Mouse (Mus musculus) NIH3T3 (cell line): Measurements from ENCODE around the gene 1700067K01Rik.

Source experiments
- DNase-seq: peaks from one replicate; pipeline ENCODE4 v3.0.0-alpha.2; 2012; ENCODE audit warnings: low read depth

1700067K01Rik gene

DNA sequence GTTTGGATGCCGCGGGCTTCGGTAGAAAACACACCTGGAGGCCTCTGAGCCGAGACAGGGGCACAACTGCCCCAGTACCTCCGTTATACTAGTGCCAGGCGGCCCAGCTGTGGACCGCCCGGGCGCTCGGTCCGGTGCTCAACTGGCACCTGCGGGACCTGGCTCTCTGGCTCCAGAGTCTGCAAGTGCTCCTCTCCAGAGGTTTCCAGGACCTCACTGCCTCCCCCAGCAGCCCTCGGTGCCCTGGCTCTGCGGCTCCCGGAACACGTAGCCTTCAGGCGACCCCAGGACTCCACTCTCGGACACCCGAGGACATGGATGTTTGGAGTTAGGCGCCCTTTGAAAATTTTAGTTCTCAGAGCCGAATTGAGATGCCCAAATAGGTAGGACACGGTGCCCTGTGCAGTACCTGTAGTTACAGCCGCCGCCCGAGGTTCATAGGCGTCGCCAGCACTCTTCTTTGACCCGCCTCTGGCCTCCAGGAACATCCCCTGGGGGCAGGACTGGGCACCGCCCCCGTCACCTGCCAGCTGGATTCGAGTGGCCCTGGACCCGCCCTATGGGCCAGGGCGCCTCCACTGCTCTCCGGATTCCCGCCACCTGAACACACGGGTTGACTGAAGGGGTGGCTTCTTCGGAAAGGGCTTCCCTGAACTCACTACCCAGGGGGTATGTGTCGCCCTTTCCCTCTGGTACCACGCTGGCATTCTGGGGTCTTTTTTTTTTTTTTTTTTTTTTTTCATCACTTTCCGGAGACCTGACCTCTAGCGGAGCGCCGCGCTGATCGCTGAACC is 10.6 kb downstream of the 1700067K01Rik start, which contains the start of gene 2210011C24Rik:
2210011C24Rik (minus strand) TSS at position 467 of the 794 bp plus-strand sequence.
- DNase-seq = no peak

DNA sequence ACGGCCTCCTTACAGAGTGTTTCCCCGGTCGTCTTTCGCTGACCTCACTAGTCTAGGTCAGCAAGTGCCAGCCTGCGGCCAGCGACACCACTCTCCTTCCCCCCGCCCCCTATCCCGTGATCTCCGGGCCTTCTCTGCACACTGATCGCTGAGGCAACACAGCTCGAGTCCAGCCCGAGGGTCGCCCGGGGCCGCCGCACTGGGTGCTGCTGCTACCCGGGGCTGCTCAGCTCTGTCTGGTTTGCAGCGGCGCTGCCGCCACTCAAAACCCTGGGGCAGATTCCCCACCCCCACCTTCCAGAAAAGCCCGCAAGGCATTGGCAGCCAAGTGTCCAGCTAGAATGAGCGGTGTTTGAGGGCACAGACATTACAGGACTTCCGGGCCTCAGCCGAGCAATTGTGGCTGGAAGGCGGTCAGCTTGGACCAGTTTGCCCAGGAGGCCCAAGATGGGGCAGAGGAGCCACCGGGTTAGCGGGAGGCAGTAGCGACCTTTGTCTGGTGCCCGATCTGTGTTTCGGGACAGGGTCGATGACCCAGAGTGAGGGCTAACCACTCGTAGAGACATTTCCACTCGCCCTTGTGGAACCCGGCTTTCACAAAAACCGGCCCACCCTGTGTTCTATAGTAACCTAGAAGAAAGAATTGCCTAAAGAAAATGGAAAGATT is 11.3 kb downstream of the 1700067K01Rik start:
- no peak for DNase-seq

DNA sequence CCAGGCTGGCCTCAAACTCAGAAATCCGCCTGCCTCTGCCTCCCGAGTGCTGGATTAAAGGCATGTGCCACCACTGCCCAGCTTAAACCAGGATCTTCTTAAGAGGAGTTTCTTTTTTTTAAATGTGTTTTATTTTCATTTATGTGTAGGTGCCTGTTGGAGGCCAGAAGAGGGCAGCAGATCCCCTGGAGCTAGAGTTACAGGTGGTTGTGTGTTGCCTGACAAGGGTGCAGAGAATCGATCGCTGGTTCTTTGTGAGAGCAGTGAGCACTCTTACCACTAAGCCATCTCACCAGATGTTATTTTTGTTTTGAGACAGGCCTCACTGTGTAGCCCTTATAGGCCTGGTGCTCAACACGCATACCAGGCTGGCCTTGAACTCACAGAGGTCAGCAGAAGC is 14.5 kb downstream of the 1700067K01Rik start:
- no peak for DNase-seq

DNA sequence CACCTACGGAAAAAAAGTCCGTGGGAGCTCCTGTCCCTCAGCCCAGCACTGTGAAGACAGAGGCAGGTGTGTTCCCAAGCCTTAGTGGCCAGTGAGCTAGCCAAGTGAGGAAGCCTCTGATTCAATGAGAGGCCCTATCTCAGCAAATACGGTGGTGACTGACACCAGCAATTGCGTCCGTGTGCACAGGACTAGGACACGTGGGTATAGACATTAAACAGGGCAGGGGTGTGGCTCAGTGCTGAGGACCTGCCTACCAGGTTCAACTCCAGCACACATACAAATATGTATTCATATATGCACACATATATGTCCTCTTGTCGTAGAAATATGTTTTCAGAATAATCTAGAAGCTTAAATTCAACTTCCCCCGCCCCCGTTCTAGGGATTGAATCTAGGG is 18.4 kb downstream of the 1700067K01Rik start:
- DNase-seq = no peak

DNA sequence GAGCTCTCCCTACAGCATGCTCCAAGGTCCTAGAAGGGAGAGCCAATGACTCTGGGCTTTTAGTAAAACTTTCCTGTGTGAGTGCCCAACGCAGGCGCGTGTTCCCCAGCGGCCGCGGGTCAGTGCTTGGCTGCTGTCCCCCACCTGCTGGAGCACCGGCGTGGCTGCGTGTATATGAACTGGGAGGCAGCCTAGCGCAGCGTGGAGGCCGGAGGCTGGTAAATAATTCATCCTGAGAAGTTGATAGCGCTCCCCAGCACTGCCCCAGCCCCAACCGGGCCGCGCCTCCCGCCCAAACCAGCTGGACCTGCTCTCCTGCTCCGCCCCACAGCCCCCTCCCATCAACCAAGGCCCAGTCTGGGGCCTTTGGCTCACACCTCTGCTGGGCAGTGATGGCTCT is 19.8 kb downstream of the 1700067K01Rik start, which contains the start of gene Palm3:
Palm3 (plus strand) TSS at position 376 of the 400 bp plus-strand sequence.
- no peak for DNase-seq

DNA sequence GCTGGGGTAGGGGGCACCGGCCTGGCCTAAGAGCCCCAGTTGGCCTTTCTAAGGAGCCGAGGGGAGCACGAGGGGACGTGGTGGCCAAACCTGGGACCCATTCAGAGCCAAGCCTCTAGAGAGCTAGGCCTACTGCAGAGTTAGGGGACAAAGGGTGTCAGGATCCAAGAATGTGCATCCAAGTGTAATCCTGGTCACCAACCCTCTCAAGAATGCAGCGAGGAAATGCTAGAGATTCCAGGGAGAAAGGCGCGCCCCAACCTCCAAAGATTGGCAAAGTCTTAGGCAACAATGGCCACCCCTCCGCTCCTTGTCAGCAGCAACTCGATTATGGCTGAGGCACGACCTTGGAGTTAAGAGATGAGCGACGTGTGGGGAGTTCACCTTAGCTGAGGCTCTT is 20.3 kb downstream of the 1700067K01Rik start:
- DNase-seq = no peak

DNA sequence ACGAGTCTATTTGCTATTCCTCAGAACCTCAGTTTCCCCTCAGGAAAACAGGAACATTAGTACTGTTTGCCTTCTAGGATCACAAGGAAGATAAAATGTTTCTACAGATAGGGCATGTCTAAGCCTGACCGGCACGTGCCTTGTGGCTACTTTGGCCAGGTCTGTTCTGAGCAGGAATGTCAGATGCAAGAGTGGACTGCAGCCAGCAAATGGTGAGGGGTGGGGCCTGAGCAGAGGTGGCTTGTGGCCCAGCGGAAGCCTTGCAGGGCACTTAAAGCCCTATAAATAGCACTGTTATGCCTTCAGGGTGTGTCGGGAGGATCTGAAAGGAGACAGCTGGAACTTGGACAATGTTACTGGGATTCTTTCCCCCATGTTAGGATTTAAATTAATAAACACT is 21.8 kb downstream of the 1700067K01Rik start:
- peak; percentile 86 for DNase-seq

DNA sequence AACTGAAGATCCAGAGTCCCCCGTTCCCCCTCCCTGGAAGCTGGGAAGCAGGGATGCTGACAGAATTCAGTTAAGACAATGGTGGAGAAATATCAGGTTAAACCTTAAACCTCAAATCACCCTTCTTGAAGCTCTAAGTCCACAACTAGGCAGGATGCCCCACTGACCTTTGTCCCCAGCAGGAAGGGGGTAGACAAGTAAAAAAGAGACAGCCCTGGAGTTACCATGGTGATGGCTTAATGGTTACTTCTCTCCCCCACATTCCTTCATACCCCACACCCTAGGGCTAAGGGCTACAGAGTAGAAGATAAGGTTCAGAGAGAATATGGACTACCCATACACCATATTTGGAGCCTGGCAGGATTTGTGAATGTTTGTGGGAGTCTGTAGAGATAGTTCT is 22.3 kb downstream of the 1700067K01Rik start:
- DNase-seq = no peak

DNA sequence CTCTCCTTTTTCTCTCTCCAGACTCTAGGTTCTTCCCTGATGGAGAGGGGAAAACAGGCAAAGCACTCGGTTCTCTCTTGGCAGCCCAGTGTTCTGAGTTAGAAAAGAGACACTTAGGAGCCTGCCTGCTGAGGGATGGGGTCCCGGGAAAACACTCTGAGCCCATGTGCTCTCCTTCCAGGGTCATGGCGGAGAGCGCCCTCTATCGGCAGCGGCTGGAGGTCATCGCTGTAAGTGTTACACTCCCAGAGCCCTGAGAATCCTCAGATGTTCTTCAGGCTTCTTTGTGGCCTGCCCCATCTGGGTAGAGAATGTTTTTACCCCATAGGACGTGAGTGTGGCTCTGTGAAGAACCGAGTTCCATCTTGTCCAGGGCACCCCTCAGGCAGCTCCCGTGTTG is 22.9 kb downstream of the 1700067K01Rik start:
- peak; percentile 58 for DNase-seq

DNA sequence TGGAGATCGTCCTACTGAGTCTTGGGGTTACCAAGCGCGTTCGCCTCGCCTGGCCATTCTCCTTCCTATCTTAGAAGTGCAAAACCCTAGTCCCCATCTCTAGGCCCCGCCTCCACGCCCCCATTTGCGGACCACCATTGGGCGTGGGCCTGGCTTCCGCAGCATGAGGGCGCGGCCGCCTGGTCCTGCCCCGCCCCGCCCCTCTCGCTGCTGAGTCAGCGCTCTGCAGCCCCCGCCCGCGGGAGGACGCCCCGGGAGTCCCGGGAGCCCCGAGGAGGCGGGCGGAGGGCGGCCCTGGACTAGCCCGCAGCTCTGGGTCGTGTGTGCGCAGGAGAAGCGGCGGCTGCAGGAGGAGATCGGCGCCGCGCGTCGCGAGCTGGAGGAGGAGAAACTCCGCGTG is 24.6 kb downstream of the 1700067K01Rik start:
- DNase-seq = no peak

DNA sequence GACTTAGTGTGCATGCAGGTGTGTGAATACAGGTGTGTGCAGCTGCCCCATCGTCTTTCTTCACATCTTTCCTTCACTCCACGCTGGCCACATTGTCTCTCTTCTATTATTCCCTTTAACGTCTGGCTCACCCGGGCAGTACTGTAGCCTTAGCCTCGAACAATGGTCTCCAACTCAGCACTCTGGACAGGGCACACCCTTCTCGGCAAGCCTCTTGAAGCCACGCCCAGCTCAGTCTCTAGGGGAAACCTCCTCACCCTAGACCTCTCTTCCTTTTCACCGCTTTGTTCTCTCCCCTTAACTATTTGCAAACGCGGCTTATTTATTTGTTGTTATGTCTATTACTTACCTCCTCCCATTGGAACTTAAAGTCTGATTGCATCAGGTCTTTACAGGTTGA is 26.1 kb downstream of the 1700067K01Rik start:
- peak; percentile 75 for DNase-seq

DNA sequence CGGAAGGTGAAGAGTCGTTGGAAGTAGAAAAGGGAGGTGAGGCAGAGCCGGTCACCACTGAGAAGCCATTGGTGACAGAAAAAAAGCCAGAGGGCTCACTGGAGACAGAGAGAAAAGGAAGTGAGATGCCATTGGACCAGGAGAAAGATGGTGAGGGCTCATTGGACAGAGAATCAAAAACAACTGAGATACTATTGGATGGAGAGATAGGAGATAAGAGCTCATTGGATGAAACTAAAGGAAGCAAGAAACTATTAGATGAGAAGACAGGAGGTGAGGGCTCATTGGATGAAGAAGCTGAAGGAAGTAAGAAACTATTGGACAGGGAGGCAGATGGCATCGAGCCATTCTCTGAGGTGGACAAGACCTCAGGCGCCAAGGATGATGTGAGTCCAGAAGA is 28.0 kb downstream of the 1700067K01Rik start:
- no peak for DNase-seq

DNA sequence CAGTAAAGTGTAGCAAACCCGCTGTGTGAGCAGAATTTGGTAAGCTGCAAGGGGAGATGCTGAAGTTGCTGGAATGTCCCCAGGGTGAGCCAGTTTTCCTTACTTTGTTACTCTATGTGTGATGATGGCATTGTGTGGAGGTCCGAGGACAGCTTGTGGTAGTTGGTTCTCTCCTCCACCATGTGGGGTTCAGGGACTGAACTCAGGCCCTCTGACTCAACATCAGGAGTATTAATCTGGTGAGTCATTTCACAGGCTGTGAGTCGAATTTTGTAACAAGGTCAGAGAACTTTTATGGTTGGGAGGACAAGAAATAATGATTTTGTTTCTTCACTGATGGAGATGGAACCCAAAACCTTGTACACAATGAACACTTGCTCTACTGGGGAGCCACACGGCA is 31.5 kb downstream of the 1700067K01Rik start:
- peak; percentile 85 for DNase-seq

DNA sequence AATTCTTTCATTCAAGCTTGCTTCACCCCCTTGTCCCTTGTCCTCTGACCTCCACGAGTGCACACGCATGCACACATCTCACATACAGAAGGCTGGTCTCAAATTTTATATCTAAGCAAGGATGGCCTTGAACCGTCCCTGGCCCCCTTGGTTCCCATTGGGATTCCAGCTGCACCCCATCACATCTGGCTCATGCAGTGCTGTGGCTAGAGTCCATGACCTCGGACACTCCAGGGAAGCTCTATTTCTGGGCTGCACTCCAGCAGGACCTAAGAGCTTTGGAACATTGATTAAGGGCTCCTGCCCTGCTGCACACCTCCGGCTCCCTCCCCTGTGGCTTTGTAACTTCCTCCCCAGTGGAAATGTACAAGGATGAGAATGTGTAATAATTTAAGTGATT is 36.7 kb downstream of the 1700067K01Rik start:
- DNase-seq = peak; percentile 69

DNA sequence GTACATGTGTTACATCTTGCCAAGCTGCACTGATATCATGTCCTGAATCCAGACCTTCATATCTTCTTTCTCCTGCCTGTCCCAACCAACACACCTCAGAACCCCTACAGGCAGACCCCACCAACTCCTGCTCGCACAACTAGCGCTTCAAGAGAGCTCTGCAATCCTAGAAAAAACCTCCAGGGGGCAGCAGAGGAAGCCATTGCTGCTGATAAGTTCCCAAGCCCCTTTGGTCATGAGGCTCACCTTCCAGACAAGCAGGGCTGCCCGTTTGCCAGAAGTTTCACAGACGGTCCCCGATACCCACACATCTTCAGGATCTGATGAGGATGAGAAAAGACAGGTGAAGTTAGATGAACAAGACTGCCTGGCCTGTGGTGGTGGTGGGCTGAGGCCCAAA is 37.7 kb downstream of the 1700067K01Rik start:
- peak; percentile 86 for DNase-seq

DNA sequence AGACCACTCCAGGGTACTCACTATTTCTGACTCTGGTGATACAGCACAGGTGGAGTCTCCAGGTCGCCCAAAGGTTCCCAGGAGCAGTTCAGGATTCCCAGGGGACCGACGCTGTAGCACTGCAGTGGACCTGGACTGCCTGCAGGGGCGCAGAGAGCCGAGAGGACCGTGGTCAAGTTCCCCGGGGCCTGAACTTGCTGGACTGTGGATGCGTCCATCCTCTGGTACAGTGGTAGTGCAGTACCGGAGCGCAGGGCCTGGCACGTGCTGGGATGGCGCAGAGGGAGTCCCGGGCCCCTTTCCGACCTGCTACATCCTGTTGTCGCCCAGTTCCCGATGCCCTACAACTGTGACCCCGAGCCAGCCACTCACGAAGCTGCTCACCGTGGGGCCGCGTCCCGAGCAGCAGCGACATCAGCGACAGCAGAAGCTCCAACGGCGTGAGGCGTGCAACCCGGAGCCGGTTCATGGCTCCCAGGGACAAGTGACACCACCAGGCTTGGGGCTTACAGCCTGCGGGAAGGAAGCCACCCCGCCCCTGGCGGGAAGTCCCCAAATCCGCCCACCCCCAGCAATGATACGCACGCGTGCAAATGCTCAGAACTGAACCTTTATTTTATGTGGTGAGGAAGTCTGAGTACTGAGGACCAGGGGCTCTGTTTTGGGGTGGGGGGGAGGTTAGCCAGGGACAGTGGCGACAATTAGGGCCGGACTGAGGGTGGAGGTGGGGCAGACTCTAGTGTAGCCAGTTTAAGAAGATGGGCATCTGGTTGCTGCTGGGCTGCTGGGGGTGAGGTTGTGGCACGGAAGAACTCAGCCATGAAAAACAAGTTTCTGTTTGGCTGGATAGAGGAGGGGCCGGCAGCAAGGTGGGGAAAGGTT is 41.0 kb downstream of the 1700067K01Rik start, which contains the start of gene Il27ra:
Il27ra (minus strand) TSS at position 524 of the 882 bp plus-strand sequence.
- peak; percentile 47 for DNase-seq

DNA sequence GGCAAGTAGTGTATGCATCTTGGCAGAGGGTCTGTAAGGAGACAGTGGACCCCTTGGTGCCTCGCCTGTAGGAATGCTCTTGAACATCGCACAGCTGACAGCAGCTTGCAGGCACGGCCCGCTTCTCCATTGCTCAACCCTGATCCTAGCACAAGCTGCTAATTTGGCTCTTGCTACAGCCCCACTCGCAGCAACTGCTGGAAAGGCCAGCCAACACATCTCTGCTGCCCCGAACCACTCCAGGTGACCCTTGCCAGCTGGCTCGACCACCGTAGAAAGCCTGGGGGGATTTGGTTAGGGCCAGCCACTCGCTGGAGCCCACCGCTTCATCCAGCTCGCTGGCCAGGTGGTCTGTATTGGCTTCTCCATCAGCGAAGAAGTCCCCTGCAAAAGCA is 41.6 kb downstream of the 1700067K01Rik start:
- DNase-seq = peak; percentile 51

DNA sequence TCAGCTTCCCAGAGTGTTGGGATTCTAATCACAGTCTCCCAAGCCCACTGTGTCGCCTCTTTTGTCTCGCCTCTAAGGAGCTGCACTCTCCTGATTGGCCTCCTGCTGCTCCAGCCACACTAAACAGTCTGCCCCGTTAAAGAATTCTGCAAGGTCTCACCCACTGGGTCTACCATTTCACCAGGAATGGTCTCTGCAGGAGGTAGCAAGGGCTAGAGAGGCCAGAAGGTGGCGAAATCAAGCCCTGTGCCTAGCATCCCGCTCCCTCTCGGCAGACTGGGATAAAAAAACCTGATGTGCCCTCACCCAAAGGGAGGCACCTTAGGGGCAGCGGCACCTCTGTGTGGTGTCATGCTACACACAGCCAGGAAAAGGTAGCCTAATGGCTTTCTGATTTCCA is 42.8 kb downstream of the 1700067K01Rik start:
- DNase-seq = no peak

DNA sequence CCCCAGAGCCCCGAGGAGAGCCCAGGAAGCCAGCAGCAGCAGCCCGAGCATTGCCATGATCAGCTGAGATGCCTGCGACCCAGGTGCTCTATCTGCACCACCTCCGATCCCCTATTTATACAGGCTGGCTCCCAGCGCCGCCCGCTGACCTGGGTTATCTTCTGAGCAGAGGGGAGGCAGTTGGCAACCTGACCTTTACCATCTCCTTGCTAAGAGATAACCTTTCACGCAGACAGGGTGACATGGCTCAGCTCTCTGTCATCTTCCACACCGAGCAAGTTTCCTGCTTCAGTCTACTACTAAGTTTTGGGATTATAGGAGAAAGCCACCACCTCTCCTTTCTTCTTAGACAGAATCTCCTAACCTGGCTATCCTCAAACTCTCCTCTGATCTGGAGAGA is 43.6 kb downstream of the 1700067K01Rik start, which contains the start of gene Rln3:
Rln3 (minus strand) TSS at position 101 of the 400 bp plus-strand sequence.
- no peak for DNase-seq

DNA sequence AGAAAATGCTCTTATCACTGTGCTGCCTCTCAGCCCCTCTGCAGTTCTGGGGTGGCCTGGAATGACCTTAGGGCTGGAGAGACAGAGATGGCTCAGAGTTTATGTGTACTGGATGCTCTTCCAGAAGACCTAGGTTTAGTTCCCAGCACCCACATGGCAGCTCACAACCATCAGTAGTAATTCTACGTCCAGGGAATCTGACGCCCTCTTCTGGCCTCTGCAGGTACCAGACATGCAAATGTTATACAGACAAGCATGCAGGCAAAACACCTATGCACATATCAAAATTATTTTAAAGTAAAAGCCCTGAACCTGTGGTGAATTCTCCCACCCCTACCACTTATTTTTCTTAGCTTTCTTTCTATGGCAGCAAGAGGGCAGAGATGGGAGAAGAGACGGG is 45.2 kb downstream of the 1700067K01Rik start:
- DNase-seq = no peak

DNA sequence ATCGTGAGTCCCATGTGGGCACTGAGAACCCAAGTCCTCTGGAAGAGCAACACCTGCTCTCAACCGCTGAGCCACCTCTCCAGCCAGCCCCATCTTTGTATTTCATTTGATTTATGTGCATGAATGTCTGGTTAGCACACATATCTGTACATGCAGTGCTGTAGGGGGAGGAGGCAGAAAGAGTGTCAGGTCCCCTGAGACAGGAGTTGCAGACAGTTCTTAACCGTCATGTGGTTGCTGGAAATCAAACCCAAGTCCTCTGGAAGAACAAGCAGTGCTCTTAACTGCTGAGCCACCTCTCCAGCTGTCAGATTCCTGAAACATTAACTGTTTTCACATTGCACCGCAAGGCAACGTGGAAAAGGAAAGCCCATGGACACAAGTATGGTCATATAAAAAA is 46.9 kb downstream of the 1700067K01Rik start:
- DNase-seq = peak; percentile 46

DNA sequence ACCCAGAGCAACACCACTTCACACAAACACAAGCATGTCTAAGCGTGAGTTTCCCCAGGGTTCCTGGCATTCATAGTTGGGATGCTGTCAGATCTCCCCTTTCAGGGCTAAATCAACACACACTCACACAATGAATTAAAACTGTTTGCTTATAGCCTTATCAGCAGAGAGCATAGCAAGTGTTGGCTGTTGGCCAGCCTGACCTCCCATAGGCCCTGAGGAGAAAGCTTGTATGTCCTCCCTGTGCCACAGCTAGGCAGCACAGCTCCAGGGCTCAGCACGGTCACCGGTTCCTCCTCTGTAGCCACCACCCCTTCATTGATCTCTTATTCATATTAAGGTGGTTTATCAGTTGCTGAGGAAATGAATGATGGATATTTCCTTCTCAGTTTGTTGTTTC is 51.4 kb downstream of the 1700067K01Rik start:
- peak; percentile 40 for DNase-seq
